Mouse (Mus musculus): ENCODE data around the gene Tmco3.
A peak's percentile ranks its signal among the peaks of the same experiment; 100 is the strongest.

Tmco3 gene

GRCm38 (mm10) chr8:13287692-13288623 lies at the start of gene Tmco3, which contains the start of gene Dcun1d2:
TSS of gene Tmco3 (plus strand) at chr8:13288190.
TSS of gene Dcun1d2 (minus strand) at chr8:13288131.
- peak; percentile 91 for DNase-seq (ENCODE audit: low spot score)

- DNase-seq (ENCODE audit: low spot score), result no peak
Measured at GRCm38 (mm10) chr8:13240055-13240454, 47.9 kb upstream of the Tmco3 start.

DNA sequence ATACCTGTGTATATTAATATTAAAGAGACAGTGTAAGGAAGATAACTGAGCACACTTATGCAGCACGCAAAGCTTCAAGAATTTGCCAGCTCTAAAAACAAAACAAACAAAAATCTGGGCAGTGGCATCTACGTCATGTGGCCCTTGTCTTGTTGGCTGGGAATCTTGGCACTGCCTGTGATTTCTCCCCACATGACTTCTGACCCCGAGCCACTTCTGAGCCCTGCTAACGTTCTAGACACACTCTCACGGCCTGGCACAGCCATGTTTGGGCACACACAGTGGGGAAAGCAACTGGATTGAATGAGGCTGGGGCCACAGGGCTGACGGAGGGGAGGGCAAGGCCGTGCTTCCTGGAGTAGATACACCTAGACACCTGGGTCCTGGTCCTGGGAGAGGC lies 47.3 kb upstream of the Tmco3 start:
- DNase-seq (ENCODE audit: low spot score), result no peak

DNA sequence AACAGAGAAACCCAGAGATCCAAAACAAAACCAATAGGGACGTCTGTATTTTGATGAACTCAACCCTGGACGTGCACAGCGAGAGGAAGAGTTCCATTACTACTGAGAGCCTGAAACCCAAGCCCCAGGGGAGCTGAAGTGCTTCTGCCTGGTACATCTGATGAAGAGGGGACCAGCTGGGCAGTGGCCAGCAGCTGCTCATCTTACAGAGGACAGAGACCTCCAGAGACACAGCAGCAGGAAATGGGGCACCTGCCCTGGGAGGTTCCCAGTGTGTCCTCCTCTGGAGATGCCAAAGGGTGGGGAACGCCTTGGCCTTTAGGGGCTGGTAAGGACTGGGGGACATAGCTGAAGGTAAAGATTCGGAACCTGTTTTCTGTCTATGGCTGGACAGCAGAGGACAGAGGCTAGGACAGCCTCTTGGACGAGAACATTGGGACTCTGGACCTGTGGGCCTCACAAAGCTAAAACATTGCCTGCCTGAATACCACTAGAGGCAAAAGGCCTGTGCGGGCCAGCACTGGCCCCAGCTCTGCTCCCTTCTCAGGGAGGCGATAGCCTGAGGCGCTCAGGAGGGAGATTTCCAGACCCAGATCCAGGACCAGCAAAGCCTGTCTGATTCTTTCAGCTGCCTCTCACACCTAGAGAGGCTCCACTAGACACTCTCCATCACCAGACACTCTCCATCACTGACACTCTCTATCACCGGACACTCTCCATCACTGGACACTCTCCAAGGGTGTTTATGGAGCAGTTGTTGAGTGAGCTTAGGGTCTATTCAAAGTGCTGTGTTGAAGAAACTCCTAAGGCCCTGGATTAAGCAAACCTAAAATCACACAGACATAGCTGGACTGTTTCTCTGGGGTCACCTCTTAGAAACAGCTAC lies 44.8 kb upstream of the Tmco3 start:
- DNase-seq (ENCODE audit: low spot score), result no peak

GRCm38 (mm10) chr8:13244343-13244880 lies 43.6 kb upstream of the Tmco3 start:
- no peak for DNase-seq (ENCODE audit: low spot score)

DNA sequence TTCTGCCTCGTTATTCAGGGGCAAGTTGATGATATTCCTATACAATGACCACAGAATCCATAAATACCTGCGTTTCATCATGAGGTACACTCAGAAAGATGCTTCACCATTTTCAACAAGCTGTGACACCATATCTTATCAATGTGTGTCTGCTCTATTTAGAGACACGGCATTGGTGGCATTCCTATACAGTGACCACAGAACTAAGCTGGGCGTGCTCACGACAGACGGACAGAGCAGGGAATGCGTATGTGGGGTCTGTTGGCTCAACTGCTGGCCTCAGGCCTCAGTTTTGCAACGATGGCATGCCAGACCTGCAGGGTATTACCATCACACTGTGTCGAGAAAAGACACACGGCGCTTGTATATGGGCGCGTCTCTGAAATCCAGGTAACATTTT lies 35.2 kb upstream of the Tmco3 start:
- DNase-seq (ENCODE audit: low spot score), result no peak

GRCm38 (mm10) chr8:13253413-13253812 lies 34.6 kb upstream of the Tmco3 start:
- no peak for DNase-seq (ENCODE audit: low spot score)

DNA sequence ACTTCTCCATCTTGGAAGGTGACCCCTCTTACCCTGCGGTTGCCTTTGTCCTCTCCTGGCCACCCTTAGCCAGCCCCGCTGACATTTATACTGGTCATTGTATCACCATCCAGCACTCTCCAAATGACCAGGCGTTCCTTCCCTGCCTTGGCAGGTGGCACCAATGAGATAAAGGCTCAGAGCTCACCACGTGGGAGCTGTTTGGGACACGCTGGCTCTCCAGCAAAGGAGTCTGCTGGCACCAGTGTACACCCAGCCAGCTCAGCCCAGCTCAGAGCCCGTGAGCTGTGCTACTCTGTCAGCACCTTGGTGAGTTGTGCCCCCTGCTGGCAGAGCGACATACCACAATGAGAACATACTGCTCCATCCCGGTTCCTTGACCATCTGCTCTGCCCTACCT lies 34.0 kb upstream of the Tmco3 start, which contains the start of gene Adprhl1:
Gene Adprhl1 (minus strand): TSS at position 144 of the 400 bp plus-strand sequence.
- DNase-seq (ENCODE audit: low spot score), result peak; percentile 45

DNA sequence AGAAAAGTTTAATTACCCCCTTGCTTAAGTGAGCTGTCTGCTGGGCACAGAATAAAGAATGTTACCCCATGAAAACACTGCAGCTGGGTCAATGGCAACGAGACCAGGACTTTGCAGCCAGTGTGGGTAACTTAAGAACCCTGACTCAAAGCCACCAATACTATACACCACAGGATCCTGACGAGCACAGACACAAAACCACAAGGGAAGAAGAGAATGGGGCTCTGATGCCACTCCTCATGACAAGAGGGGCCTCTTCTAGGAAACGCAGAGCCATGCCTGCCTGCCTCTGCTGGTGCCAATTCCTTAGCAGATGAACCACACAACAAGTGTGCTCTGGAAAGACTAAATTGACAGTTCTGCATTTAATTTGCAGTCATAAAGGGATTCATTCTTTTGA lies 24.6 kb upstream of the Tmco3 start:
- DNase-seq (ENCODE audit: low spot score), result no peak

DNA sequence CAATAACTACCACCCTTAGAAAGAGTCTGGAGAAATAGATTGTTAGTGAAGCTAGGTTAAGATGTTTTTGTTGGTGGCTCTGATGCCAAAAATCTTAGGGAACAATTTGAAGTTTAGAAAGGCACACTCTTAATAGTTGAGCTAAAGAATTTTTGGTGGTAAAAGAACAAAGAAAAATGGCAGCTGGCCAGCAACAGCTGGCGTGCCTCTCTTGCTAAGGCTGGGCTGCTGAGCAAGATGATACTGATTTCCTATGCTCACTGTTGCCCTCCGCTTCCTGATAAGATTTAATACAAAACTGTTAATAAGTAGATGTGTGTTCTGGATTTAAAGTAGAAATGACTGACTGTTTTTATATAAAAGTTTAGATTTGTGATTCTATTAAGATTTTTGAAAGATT lies 20.4 kb upstream of the Tmco3 start:
- no peak for DNase-seq (ENCODE audit: low spot score)

DNA sequence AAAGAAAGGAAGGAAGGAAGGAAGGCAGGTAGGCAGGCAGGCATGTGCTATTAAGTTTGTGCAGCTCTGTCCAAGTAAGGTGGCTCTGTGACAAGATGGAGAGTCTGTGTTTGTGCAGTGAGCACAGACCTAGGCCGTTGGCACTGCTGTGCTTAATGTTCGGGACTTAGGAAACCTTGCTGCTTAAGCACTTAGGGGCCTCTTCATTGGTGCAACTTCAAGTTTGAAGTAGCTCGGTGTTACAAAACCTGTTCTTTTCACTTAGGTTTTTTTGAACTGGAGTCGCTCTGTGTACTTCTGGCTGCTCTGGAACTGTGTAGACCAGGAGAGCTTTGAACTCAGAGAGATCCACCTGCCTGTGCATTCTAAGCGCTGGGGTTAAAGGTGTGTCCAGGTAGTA lies 15.2 kb upstream of the Tmco3 start:
- DNase-seq (ENCODE audit: low spot score), result no peak

- DNase-seq (ENCODE audit: low spot score), result no peak
Measured at GRCm38 (mm10) chr8:13276941-13277447, 11.0 kb upstream of the Tmco3 start.

DNA sequence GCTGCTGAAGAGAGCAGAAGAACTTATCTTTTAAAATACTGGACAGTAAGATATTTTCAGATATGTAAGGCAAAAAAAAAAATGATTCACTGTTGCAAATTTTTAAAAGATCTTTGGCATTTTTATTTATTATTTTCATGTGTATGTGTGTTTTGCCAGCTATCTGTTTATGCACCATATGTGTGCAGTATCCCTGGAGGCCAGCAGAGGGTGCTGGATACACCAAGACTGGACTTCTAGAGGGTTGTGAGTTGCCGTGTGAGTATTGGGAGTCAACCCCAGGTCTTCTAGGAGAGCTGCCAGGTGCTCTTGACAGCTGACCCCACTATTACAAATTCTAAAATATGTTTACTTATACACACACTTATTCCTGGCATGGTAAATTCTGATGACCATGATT lies 4.8 kb upstream of the Tmco3 start:
- DNase-seq (ENCODE audit: low spot score), result no peak

GRCm38 (mm10) chr8:13287304-13287691 lies 692 bp upstream of the Tmco3 start:
- peak; percentile 87 for DNase-seq (ENCODE audit: low spot score)

GRCm38 (mm10) chr8:13288646-13289045 lies 656 bp downstream of the Tmco3 start:
- no peak for DNase-seq (ENCODE audit: low spot score)

DNA sequence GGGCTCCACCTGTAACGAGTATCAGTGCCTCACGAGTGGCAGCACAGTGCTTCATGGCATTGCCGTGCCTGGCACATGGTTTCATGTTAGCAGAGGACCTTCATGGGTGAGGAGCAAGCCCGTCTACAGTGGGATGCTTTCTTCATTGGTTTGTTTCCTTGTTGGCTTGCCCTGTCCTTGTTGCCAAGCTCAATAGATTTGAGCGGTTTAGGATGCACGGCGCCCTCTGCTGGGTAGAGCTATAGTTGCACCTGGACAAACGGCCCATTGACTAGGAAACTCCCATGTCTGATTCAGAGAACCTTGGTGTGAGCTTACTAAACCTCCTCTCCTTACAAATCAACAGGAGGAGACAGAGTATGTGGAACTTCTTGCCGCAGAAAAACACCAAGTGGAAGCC lies 4.4 kb downstream of the Tmco3 start:
- DNase-seq (ENCODE audit: low spot score), result peak; percentile 47

DNA sequence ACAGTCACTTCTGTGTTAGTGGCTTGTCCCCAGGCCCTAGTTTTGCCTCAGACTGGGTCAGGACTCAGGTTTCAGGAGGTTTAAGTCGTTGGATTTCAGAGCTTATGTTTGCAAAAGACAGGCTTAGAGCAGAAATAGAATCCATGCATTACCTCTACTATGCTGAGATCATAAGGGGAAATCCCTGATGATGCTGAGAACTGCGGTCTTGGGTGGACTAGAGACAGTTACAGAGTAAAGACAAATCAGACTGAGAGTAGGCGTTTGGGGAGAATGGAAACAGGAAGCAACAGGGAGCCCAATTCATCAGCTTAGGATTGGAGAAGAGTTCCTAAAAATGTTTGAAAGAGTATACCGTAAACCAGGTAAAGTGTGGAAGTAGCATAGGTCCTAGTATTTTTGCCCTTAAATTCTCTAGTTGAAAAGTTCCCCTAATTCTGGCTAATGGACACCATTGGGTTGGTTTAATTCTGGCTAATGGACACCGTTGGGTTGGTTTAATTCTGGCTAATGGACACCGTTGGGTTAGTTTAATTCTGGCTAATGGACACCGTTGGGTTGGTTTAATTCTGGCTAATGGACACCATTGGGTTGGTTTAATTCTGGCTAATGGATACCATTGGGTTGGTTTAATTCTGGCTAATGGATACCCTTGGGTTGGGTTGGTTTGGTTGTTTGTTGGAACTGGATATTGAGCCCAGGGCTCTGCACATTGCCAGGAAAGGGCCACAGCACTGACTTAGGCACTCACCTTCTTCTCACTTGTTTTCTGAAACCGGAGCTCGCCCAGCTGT lies 5.9 kb downstream of the Tmco3 start:
- DNase-seq (ENCODE audit: low spot score), result no peak

DNA sequence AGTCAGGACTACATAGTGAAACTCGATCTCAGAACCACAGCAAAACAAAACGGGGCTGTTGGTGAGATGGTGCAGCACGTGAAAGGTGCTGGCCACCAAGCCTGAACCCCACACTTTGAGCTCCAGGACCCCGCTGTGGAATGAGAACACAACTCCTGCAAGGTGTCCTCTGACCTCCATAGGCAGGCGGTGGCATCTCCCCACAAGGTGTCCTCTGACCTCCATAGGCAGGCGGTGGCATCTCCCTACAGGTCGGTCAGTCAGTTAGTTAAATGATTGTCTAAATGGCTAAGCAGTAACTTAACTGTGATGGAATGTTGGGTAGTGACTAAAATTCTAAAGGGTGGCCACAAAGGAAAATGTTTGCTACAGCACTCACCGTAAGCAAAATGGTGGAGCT lies 11.6 kb downstream of the Tmco3 start:
- DNase-seq (ENCODE audit: low spot score), result no peak

DNA sequence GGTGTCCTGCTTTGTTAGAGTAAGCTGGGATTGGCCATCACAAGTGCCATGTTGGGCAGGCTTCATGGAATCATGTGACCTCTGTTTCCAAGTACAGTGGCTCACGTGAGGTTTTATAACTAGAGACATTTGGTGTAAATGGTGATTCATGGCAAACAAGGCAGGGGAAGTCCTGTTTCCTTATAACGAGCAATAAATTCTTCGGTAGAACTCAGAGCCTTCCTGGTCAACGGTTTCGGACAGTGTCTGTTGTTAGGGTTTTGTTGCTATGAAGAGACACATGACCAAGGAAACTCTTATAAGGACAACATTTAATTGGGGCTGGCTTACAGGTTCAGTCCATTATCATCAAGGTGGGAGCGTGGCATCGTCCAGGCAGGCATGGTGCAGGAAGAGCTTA lies 13.0 kb downstream of the Tmco3 start:
- DNase-seq (ENCODE audit: low spot score), result no peak

GRCm38 (mm10) chr8:13305459-13305858 lies 17.5 kb downstream of the Tmco3 start:
- no peak for DNase-seq (ENCODE audit: low spot score)

GRCm38 (mm10) chr8:13305884-13306283 lies 17.9 kb downstream of the Tmco3 start:
- DNase-seq (ENCODE audit: low spot score), result no peak

All from ovary, adult 18-20 months (tissue).